Mouse (Mus musculus): ENCODE data around the gene Cpd.

Gene Cpd

DNA sequence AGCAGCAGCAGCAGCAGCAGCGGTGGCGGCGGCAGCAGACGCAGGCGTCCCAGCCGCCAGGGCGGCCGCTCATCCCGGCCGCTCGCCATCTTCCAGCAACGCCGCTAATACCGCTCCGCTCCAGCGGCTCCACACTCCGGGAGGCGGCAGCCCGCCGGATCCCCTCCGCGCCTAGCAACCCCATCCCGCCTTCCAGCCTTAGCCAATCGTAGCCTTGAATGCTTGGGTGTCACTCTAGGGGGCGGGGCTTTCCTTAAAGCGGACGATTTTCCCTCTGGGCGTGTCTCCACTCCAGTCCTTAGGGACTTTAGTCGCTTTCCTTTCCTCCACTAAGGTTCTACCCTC is at the start of gene Cpd:
TSS of gene Cpd (minus strand) at position 141 of the 345 bp plus-strand sequence.
- in situ Hi-C loops (cut with MboI, MseI), result no loop called here

DNA sequence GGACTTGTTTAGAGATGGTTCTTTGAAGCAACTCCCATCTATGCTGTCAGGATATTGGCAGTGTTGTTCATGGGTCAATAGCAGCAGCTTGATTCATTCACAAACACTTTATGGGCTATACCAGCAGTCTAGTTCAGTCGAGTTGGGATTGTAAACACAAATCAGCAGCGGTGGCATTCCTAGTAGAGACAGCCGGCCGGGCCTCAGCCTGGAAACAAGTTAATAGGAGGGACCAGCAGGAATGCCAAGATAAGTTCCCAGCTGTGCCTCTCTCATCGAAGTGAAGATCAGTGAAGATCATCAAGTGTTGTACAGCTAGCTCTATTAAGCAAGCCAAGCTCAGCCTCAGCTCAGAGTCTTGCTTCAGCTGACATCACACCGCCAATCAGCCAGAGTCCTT is 49.5 kb upstream of the Cpd start:
- in situ Hi-C loops (cut with MboI, MseI), result loop anchor here (10.0 kb wide), 1 partner anchor 112 kb away; no protein-coding TSS in a partner anchor

DNA sequence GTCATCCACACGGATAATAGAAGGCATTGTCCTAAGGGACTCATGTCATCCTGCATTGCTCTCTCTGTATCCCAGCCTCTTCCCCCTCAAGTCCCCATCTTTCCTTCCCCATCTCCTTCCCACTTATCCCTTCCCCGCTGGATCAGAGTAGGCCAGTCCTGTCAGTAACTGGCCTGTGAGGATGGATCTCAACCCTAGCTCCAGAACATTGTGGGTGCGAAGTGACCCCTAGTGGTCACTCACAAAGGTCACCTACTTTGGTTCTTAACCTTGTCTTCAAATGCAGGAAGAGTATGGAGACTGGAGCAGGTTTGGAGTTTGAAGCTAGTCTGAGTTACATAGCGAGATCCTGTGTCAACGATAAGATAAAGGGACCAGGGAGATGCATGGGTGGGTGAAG is 47.4 kb upstream of the Cpd start:
- in situ Hi-C loops (cut with MboI, MseI), result loop anchor here (10.0 kb wide), 1 partner anchor 109 kb away; no protein-coding TSS in a partner anchor

DNA sequence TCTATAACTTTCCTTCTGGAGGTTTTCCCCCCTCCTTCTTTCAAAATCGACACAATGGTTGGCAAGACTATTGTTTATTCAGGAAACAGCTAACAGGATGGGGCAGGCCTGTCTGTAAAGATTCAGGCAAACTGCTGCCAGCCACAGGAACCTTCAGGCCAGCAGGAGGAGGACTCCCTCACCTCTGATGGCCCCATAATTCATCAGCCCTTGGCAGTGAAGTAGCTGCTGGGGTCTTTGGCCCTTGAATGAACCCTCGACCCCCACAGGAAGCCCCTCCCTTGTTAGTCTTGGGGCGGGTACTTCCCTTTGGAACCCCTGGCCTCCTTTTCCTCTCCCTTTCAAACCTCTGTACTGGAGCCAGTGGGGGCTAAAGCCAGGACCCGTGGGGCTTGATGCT is 46.8 kb upstream of the Cpd start:
- in situ Hi-C loops (cut with MboI, MseI), result loop anchor here (10.0 kb wide), 1 partner anchor 109 kb away; no protein-coding TSS in a partner anchor

DNA sequence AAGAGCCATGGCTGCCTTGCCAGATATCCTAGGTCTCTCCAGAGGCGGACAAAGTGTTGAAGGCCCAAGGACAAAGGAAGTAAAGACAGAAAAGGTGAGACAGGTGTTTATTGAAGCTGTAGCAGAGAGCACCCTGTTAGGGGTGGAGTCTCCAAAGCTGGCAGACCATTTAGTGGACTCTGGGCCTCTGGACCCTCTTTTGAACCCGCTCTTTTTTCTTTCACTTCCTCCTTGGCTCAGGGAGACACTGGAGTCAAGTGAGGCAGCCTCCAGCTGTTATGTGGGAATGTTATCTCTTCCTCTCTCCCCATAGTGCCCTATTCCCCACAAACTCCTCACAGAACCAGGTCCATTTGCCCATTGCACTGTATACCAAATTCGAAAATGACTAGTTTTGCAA is 46.2 kb upstream of the Cpd start:
- in situ Hi-C loops (cut with MboI, MseI), result loop anchor here (10.0 kb wide), 1 partner anchor 108 kb away; no protein-coding TSS in a partner anchor

DNA sequence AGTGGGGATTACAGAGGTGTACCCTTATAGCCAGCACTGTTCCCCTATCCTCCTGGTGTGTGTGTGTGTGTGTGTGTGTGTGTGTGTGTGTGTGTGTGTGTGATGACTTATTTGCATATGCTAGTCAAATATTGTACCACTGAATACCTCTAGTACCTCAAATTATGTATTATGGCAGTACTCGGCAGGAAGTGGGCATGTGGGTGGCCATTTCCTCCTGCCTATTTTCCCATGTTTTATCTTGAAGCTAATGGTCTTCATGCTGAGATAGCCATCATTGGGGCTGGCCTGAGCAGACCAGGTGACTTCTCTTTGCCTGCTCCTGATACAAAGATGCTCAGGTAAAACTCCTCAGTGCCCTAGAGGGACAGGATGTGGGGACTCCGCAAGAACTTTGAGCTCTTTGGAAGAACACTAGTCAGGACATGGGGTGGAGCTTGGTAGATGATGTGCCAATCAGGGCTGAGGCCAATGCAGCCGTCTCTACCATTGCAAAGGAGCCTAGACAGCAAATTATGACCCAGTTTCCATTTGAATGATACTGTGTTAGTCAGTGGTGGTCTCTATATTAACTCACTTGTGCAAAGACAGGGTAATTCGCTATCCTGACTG is 45.0 kb upstream of the Cpd start:
- in situ Hi-C loops (cut with MboI, MseI), result loop anchor here (10.0 kb wide), 1 partner anchor 107 kb away; no protein-coding TSS in a partner anchor

DNA sequence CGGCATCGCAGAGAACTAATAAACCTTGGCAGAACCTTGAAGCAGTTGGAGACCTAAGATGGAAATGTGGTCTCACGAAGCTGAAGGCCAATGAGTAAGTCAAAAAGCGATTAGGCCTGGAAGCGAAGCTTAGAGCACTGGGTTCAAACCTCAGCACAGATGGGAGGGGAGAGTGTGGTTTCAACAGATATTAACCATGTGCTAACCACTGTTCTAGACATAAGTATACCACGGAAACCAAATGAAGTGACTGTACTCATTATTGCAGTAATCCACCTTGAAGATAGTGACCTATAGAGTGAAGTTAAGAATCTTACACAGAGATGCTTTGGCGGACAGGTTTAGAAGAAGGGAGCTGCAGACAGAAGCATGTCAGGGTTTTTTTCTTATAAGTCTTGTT is 44.4 kb upstream of the Cpd start:
- in situ Hi-C loops (cut with MboI, MseI), result loop anchor here (10.0 kb wide), 1 partner anchor 106 kb away; no protein-coding TSS in a partner anchor

DNA sequence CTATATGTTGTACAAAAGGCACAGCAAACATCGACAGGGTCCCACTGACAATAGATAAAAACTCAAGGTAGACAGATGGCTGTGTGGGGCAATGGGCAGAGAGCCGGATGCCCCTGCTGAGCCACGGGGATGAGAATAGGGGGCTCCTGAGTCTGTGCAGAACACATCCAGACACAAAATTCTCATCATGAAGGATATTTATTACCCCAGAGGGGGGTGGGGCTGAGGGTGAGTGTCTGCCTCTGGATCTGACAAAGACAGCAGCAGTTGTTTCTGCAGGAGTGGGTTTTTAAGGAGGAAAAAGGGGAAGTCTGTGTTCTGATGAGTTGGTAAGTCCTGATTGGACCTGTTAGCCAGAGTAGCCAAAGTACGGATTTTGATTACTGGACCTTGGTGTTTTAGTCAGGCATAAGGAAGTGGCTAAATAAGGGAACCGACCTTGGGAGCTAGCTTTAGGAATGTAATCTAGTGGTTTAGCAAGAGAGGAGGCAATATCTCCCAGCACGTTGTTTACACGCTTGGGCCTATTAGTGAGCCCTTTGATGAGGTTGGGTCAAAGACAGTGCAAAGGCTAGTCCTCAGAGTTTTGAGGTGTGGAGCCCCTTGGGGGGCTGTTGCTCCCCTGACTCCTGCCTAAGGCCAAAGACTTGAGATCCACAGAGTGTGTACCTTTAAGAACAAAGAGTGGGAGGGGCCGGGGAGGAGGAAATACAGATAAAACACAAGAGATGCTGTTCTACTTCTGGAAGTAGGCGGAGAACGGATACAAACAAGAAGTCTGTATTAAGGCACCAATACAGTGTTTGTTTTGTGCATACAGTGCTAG is 42.7 kb upstream of the Cpd start:
- in situ Hi-C loops (cut with MboI, MseI), result loop anchor here (10.0 kb wide), 1 partner anchor 105 kb away; no protein-coding TSS in a partner anchor

DNA sequence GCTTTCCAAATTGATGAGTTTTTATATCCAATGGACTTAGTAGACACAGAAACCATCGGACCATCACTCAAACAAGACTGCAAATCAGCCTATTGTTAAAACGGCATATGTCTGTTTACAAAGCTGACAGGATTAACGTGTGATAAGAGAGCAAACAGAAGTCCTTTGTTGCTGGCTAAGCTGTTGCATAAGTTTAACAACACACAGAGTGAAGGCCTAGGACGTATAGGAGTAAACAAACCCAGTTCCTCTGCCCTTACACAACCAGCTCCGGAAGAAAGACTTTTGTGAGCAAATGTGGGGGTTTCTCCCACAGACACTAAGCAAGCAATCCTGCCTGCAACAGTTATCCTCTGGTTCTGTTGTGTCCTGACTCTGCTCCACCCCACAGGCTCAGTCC is 37.6 kb upstream of the Cpd start:
- in situ Hi-C loops (cut with MboI, MseI), result no loop called here

DNA sequence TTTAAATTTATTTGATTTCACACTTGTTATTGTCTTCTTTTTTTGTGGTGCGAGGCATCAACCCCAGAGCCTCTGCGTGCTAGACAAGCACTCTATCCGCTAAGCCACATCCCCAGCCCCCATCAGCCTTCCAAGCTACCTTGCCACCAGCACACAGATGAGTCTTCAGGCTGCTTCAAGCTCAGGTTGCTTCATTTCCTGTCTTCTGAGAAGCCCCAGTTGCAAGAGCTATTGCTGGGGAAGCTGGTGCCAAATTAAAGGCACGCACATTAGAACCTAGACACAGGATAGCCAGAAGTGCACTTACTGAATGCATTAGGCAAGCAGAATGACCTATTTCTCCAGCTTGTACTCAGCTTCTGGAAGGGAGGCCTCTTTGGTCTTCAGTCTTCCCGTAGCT is 33.0 kb upstream of the Cpd start:
- in situ Hi-C loops (cut with MboI, MseI), result no loop called here

DNA sequence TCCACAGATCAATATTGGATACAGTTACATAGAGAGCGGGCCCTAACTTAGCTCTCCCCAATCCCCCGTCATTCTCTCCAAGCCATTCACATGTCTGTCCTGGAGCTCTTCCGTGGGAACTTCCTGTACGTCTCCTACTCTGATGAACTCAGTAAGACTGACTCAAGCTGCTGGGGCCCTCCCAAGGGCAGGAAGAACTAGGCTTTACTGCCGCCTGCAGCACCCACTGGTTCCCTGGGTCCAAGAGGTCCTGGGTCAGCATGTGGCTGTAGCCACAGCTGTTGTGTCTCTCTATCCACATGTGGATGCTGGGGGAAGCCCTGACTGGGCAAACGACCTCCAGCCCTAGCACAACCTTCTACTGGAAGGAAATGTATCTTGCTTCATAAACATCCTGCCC is 27.9 kb upstream of the Cpd start:
- in situ Hi-C loops (cut with MboI, MseI), result no loop called here

DNA sequence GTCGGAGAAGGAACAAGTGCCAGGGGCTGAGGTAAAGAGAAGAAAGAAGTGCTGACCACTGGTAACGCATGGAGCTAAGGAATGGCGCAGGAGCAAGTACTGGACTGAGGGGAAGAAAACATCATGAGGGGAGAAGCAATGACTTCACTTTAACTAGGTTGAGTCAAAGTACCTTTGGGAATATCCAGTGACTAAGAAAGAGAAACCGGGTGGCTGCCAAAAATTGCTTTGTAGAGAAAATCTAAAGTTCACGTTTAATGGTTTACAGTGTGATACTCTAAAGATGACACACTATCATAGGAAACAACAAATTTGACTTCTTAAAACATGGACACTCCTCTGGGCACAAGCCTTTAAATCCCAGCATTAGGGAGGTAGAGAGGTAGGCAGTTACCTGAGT is 27.0 kb upstream of the Cpd start:
- in situ Hi-C loops (cut with MboI, MseI), result no loop called here

DNA sequence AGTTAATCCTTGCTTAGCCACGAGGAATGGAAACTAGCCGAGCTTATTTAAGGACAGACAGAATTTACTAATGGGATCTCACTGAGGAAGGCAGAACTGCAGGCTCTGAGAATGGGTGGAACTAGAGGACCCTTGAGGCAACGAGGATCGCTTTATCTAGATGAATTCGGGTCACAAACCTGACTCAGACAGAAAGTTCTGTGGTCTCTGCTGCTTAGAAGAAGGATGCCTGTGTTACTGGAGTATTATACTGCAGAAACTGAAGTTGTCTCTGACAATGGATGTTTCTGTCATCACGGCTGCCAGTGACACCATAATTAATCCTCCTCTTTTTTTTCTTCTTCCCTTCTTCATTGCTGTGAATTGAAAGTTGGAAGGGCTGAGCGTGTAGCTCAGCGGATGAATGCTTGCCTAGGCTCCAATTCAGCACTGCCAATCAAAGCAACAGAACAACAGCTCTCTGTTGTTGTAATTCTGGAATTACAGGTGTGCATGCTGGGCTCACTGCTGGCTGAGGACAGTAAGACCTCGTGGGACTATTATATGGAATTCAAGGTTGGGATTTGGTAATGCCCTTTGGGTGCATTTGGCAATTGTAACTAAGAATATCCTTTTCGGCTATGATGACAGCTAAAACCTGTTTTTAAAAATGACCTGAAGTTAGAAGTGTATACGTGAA is 25.9 kb upstream of the Cpd start:
- in situ Hi-C loops (cut with MboI, MseI), result no loop called here

DNA sequence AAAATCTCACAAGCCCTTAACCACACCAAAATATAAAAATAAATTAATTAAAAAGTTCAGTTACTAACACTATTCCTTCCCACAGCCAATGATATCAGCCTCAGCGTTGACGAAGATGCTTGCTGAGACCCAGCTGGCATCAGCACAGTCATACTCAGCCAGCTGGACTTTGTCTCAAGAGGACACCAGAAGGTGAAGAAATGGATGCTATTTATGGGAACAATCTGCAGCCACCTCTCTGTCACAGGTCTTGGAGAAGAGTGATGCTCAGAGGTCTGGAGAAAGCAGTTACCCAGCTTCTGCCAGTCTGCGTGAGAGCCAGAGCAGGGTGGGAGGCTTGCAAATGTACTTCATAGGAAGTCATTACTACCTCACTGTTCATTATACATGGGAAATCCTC is 14.4 kb upstream of the Cpd start:
- in situ Hi-C loops (cut with MboI, MseI), result no loop called here

DNA sequence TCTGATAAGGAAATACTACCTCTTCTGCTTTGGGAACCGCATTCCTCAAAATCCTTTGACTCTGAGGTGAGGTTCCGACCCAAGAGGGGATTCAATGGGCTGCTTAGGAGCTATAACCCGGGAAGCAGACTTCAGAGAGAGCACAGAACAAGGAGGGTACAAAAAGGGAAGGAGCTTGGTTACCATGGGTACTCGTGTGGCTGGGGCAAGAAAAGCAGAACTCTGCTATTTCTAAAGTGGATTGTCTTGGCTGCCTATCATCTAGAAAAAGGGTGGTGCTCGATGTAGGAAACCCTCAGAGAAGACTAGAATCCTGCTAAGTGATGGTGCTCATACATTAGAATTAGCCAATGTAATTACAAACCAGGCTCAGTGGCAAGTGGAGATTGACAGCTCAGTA is 12.4 kb upstream of the Cpd start:
- in situ Hi-C loops (cut with MboI, MseI), result no loop called here

DNA sequence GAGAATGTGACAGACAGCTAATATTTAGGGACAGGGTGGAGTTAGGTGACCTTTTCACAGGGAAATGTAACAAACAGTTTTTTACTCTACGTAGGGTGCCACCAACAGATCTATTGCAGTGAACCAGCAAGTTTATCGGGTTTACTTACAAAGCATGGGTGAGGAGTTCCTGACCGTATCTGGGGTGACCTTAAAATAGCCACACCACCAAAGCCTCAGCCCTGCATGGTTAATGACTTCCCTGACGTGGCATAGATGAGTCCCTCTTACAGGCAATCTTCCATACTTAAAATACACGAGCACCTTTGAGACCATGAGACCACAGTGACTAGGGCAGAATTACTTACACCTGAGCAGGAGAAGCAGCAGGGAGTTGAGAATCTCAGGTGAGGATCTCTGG is 12.0 kb upstream of the Cpd start:
- in situ Hi-C loops (cut with MboI, MseI), result no loop called here

DNA sequence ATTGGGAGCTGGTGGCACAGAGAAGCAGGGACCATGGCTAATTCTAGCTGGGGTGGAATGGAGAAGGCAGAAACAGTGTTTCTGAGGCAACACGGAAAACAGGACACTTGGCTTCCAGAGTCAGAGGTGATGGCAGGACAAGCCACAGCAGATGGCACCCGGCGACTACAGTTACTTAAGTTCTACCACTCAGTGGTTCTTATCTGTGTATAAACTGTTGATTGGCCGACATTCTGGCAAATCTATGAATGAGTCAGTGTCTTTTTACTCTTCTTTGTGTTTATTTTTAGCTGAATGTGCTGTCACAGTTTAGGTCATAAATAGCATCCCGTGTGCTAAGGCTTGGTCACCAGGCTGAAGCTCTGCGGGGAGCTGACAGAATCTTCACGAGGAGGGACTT is 10.3 kb upstream of the Cpd start:
- in situ Hi-C loops (cut with MboI, MseI), result no loop called here

DNA sequence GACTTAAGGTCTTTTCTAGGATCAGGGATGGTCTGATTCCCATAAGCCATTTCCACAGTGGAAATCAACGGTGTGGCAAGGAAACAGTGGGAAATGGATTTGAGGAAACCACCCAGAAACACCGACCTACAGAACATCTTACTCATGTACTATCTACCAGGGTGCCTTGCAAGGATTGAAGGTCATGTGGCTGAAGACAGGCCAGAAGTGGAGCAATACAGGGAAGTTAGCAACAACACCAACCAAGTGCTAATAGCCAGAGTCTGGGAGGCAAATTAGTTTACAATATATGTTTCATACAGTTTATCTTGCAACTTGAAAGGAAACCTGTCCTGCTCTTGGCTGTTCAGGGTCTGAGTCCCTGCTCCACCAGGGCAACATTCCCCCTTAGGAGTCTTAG is 9.8 kb upstream of the Cpd start:
- in situ Hi-C loops (cut with MboI, MseI), result no loop called here

DNA sequence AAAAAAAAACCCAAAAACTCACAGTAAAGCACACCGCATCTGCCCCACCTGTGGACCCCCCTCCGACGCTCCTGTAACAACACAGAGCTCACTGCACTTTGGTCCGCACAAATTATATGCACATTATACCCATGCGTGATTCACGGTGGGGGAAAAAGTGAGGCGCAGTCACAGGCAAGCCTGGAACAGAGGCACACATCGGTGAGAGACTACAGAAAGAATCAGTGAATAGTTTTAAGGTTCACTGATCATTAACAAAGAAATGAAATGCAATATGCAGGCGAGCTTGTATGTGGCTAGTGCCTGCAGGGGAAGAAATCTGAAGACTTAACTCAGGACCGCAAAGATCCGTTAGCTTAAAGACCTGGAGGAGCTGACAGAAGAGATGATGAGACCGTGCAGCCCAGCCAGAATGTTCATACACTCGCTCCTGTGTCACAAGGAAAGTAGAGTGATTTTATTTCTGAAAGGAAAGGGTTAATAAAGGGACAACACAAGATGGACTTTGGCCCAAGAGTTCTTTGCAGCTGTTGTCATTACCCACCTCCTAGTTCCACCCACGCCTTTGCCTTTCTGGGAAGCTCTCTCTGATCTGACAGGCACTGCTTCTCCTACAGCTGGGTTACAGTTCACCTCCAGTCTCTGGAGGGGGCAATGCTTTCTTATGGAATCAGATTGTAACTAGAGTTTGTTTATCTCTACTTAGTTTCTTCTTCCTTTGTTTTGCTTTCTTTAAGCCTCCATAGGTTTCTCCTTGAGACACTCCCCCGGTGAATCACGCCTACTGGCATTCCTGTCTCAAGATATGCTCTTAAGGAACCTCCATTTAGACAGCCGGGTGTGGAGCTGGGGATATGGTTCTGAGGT is 7.9 kb upstream of the Cpd start:
- in situ Hi-C loops (cut with MboI, MseI), result no loop called here

DNA sequence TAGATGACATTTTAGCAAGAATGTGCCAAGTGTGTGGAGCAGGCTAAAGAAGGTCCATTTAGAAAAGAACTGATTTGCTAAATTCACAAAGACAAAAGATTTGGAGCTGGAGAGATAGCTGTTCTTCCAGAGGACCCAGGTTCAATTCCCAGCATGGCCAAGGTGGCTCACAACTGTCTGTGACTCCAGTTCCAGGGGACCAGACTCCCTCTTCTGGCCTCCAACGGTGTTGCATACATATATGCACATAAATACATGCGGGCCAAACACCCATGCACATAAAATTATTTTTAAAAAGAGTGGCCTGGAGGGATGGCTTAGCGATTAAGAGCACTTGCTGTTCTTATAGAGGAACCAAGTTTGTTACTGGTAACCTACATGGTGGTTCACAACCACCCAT is 4.7 kb upstream of the Cpd start:
- in situ Hi-C loops (cut with MboI, MseI), result no loop called here

DNA sequence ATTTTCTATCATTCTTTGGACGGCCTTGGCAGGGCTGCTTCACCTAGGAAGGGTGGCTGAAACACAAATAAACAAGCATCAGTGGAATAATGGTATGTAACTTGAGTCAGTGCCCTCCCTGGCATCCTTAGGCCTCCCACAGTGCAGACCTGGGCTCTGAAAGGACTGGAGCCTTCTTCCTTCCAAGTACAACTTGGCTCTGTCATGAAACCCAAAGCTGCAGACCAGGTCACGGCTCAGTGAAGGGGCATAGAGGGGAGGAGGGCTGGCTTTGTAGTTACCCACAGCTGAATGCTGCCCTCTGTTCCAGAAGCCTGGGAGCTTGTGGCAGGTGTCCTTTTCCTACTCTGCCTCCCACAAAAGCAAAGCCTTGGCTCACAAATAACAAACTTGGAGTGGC is 2.8 kb upstream of the Cpd start:
- in situ Hi-C loops (cut with MboI, MseI), result no loop called here

DNA sequence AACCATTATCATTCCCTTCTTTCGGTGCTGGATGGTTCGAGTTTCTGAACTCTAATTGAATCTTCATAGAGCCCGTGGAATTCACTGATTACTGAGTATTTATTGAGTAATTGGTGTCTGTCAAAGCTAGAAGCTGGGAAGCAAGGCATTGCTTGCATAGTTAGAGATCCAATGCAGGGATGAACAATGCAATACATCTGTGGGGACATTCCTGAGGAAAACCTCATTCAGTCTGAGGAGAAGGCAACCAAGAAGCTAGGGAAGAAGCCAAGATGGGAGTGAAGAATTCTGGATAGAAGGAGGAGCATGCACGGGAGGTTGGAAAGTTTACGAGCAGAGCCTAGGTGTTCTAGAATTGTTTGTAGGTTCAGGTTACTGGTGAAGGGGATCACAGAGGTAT is 1.3 kb upstream of the Cpd start:
- in situ Hi-C loops (cut with MboI, MseI), result no loop called here

All from regulatory T cell (primary cell).